Mouse (Mus musculus) kidney, adult 9 months (tissue): ENCODE data around the gene Fkbp14.

Experiments
- DNase-seq: peaks from one replicate; pipeline ENCODE4 v3.0.0; 2022

The Fkbp14 gene

DNA sequence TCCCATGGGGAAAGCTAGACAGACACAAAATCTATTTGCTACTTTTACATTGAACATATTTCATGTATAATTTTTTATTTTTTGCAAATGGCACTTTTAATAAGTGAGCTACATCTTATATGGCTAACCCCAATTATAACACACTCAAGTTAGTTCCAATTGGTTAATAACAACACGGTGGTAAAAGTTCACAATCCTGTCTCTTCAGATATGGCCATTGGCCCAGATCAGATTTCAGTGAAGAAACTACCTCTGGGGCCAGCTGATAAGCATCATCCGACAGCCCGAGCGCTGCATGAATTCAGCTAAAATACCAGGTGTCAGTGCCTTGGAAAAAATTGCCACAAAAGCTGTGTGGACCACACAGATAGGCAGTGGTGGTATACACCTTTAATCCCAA is 9.4 kb downstream of the Fkbp14 start:
- DNase-seq, result no peak

DNA sequence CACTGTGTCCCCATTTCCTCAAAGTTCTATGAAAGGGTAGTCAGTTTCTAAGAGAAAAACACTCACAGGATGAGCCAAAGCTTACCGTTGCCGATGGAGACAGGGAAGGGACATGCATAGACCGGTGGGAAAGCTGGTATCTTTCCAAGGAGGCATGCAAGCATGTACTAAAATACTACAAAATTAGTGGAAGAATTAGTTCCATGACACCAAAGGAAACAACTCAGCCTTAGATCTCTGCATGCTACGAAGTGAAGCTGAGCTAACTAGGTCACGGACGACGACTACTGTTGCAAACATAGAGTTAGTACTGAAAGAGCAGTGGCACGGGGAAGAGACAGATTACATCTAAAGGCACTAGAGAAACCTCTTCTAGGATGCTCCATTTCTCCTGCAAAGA is 10.2 kb downstream of the Fkbp14 start:
- DNase-seq, result no peak

DNA sequence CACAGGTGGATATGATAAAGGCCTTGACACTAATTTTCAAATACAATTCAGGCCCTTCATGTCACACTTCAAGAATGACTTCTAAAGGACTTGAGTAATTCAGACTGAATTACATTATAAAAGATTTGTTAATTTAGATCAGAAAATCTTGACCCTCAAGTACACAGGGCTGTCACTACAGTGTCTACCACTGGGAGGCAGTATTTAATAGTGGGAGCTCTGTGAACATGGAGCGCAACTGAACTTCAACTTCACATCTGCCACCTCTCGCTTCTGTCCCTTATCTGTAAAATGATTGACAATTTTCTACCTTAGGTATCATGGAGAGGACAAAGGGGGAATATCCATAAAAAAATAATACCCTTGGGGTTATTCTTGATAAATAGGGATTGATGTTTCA is 10.9 kb downstream of the Fkbp14 start:
- DNase-seq, result peak; percentile 74

DNA sequence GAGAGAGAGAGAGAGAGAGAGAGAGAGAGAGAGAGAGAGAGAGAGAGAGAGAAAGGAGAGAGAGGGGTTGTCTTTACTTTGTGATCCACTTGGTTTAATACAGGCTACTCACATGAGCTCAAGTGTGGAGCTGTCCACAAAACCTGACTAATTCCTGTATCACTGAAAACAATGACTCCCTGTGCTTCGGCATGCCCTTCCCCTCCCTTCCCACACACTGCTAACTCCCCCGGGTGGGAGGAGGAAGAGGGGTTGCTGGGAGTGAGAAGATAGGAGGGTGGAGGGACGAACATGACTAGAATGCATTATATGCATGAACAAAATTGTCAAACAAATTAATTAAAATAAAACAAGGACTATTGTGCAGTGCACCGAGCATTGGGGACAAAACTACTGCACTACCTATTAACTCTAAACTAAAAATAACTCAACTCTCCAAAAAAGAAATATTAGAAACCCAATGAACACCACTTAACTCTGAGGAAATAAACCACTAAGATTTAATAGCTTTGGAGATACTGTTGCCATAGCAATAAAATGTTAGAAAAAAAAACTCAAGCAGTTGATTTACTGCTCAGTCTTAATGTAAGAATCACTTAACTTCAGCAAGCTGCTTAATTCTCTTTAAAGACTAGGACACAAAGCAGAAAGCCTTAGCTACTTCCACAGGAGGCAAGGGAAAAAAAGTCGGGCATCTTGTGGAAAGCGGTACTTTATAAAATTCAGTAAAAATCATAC is 23.7 kb downstream of the Fkbp14 start:
- no peak for DNase-seq

DNA sequence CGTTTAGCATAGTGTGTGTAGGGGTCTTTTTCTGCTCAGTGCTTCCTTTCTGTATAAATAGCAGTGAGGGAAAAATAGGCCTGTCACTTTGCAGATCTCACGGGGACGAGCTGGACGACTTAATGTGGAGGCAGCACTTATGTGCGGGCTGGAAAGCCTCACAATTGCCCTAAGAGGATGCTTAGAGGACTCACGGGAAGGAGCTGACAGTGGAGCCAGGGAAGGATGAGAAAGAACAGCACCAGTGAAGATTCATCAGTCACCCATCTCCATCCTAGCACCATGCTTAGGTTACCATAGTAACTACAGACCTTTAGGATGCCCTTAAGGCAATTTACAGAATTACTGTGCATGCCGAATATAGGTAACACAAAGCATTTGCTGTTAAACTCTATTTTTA is 27.3 kb downstream of the Fkbp14 start:
- DNase-seq, result no peak

DNA sequence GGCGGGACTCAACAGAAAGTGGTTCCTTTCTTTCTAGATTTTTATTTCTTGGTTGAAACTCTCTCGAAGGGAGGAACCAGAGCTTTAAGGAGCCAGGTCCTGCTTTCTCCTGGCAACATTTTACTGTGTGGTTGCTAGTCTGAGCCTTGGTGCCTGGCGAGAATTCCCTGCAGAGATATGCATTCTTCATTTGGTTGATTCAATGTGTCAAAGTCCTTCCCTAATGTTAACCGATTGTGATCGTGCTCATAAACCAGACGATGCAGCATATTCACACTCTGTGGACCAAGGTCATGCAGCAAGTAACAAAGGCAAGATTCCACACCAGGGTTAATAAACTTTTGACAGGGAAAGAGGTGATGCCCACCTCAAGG is 30.6 kb downstream of the Fkbp14 start:
- DNase-seq, result no peak

DNA sequence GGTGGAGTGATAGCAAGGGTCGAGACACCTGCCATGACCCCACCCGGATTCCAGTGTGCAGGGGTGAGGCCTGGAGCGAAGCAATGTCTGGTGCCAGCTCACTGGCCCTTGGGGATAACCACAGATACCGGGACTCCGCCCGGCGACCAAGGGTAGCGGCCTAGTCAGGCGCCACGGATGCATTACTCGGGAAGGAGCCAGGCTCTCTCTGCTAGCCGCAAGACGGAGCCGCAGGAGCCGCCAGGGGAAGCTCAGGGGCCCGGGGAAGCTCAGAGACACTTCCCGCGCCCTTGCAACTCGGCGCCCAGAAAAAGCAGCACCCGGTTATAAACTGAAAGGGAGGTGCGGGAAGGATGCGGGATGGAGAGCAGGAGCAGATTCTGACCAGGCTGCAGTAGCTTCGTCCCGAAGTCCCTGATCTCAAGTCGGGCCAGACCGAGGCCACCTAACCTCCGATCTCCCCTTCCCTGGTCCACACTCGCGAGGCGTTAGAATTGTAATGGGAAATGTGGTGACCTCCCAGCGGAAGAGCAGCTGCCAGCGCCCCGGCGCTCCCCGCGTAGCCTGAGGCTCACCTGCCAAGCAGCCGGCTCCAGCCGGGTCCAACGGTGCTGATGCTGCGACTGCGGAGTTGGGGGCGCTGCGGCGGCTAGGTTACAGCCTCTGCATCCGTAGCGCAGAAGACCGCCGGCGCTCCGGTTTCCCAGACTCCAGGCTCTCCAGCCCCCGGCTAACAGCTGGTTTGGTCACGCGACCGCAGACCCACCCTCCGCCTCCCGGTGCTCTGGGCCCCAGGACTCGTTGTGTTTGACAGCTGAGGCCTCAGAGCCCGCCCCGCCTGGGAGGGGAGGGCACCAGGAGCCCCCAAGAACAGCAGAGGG is 31.2 kb downstream of the Fkbp14 start, which contains the start of gene Scrn1:
TSS of gene Scrn1 (minus strand) at position 825 of the 881 bp plus-strand sequence.
- no peak for DNase-seq

DNA sequence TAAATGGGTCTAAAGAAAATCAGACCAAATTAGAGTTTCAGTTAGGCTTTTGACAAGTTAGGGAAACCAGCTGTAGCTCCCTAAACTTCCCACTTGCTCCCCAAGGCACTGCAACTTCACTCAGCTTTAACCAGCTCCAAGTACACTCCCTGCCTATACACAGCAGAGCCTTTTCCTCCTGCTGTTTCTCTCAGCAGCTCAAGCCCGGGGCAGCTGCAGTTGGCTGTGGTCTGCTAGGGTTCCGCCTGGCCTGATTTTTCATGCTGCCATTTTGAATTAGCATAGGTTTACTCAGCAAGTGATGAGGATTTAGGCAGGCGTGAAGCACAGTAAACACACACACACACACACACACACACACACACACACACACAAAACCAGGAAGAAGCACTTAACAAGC is 32.1 kb downstream of the Fkbp14 start:
- no peak for DNase-seq

DNA sequence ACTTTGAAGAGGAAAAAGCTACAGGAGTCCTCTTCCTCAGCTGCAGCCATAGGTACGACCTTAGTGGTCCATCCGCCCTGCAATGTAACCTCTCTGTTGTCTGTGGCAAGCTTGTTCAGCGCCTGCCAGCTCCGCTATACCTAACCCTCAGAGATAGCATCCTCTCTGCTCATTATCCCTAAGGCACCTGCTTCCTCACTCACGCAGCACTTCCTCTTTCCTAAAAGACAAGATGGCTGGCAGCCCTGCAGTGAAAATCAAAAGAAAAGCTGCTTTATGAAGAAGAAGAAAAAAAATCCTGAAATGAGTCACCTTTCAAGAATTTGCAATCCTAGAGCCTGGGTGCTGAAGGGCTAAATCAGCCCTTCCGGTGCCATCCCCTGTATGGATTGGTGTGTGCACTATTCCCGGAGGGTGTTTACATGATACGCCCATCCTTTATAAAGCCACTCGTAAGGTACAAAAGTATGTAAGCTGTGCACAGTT is 32.6 kb downstream of the Fkbp14 start:
- DNase-seq, result no peak

DNA sequence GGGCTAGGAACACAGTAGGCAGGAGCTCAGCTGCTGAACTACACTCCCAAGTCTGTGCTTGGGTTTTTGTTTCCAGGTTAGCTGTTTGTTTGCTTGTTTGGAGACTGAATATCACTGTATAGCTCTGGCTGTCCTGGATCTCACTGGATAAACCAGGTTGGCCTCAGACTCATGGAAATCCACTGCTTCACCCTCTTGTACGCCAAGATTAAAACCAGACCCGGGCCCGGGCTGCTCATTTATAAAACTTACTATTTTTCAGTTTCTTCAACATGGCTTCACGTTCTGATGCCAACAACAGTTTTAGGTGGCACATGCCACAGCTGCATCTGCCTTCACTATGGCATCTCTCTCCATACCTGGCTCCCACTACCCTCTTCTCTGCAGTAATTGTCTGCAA is 33.5 kb downstream of the Fkbp14 start:
- DNase-seq, result no peak

DNA sequence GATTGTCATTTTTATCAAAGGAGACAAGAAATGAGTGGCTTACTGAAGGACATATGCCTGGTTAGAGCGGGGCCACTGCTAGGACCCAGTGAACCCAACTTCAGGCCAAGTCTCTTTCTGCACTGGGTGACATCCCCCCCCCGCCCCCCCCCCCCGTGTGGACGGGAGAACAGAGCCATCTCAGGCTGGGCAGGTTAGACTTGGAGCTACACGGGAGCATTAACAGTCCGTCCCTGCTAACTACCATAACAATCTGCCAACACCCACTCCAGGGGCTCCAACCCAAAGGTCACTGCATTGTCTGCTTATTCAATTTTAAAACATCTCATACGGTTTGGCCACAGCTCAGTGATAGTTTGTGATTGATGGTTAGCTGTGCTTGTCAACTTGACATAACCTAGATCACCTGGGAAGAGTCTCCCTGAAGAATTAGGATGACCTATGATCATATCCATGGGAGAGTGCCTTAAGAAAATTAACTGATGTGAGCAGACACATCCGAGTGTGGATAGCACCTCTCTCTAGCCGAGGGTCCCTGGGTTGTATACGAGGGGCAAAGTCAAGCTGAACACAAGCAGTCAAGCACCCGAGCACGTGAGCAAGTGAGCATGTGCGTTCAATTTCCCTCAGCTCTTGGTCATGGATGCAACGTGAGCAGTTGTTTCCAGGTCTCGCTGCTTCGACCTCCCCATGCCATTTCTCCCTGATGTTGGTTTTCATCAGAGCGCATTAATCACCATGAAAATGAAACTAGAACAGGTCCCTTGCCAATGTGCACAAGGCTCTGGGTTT is 34.9 kb downstream of the Fkbp14 start:
- DNase-seq, result no peak

DNA sequence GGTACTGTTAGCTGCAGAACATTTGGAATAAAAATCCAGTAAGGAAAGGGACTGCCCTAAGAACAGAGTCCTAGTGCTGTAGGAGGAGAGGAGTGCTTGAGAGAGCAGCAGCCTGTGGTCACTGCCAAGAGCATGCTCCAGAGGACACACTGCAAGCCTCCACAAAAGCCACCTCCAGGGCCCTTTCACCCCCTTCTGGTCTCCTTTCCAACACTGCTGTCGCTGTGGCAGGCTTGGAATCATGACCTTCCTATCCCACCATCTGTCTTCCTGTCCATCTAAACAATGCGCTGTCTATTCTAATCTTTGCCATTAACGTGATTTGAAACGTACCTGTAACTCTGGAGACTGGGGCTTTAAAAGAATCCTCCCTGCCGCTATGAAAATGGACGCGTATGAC is 38.6 kb downstream of the Fkbp14 start:
- no peak for DNase-seq

DNA sequence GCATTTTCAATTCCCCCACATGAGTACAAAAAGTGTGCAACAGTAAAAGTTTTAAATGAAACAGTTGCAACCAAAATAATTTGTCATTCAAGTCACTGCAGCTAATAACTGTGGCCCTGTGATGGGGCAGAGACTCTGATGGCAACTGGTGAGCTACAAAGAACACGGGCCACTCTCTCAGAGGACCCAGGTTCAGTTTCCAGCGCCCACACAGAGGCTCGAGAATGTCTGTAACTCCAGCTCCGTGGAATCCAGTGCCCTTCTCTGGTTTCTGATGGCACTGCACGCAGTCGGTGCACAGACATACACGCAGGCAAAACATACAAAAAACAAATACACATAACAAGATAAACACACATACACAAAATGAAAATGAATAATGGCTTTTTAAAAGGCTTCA is 39.4 kb downstream of the Fkbp14 start:
- DNase-seq, result no peak

DNA sequence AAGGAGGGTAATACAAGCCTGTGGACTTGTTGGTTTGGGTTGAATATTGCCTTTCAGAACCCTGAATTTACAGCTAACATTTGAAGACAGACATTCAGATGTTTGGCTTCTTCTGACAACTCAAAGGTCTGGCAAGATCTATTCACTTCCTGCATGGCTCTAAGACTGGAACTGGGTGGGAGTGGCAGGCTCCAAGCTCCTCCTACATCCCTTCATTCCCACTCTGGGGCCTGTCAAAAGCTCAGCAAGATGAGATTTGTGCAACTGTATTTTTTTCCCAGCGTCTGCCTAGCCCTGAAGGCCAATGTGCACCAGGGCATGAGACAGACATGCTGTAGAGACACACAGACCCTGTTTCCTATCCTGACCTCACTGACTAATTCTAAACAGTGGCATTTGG is 41.3 kb downstream of the Fkbp14 start:
- no peak for DNase-seq

DNA sequence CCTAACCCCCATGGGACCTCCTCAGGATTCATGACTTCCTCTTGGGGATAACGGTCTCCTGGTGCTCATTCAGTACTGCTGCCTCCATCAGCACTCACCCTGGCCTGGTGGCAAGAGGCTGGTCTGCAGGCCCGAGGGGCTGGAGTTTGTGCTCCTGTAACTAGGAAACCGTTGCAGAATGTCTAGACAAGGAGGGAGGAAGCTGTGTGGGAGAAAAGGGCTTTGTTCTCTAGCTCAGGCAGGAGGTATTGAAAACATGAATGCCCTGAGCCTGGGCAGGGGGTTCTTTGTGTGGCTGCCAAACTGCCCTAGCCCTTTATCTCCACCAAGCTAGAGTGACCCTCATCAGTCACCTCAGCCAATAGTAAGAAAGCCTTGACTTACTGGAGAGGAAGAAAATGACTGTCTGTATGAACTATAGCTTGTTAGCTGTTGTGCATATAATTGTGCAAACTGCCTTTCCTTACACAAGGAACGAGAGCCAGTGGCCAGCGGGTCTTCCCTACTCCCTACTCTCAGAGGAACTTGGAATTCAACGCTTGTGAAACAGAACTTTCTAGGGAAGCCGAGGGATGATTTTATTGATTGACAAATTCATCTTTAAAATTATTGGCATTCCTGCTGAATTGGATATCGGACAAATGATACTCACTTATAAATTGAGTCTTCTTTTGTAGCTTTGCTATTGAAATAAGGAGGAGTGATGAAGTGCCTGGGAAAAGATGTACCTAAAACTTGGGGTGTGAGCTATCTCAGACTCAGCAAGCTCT is 42.6 kb downstream of the Fkbp14 start:
- no peak for DNase-seq

DNA sequence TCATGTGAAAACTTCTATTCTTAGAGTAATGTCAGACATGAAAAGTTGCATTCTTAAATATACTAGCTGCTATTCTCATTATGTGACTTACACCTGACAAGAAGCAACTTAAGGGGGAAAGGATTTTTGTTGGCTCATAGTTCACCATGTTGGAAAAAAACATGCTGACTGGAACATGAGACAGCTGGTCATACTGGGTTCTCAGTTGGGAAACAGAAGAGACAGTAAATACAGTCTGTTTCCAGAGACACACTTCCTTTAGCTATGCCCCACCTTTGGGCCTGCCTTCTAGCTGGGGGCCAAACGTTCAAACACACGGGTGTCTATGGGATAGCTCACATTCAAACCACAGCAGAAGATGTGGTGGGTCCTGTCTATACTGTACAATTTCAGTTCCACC is 43.5 kb downstream of the Fkbp14 start:
- DNase-seq, result no peak

DNA sequence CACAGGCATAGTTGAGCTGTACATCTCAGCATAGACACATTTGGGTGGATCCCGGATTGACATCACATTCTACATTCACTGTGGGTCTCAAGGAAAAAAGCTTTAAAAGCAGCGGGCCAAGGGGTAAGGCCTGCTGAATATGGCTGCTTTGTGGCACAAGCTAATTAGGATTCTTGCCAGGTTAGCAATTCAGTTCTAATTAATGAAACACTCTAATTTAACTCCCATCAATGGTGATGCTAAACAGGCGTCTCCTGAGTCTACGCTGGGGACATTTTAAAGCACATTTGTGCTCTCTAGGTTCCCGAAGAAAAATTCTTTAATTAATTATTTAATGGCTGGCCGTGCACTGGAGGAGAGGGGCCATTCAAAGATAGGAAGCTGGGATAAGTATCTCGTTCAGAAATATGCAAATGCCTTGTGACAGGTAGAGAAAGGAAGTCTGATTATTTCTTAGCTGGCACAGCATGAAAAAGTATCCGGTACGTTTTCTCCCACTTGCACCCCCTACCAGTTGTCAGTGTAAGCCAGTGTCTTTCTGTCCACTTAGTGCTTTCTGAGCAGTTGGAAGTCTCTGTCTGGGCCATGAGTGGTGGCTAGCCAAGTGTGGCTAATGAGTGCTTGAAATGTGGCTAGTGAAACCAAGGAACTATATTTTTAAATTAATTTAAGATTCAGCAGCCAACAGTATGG is 44.2 kb downstream of the Fkbp14 start:
- no peak for DNase-seq

DNA sequence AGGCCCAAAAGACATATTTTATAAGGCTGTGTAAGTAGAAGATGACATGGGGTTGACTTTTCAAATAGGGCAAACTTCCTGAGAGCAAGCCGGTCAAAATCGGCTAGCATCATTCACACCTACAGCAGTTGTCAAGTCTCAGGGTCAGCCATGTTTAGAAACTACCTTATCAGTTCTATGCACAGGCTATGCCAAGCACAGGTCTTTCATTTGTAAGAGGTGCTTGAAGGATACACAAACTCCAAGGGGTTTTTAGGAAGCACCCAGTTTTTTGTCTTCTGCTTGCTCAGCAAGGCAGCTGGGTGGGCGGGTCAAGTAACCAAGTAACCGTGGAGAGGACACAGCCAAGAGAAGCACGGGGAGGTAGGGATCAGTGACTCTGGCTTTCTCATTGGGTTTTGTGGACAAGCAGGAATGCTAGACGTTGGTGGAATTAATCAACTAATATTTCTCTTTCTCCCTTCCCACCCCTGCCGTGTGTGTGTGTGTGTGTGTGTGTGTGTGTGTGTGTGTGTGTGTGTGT is 46.2 kb downstream of the Fkbp14 start:
- peak; percentile 21 for DNase-seq

DNA sequence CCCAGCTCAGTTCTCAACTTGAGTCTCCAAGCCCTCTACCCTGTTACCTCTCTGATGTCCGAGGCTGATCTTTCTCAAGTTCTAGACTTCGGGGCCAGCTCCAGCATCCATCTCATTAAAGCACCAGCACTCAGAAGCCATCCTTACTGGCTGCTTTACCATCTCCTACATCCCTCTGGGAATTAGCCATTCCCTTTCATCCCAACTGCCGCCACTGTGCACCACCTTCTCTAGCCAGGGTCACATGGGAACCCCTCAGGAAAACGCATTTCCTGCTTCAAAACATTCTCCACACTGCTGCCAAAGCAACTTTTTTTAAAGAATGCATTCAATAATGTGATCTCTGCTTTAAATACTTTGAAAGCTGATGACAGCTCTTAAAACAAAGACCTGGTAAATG is 47.8 kb downstream of the Fkbp14 start:
- DNase-seq, result no peak

DNA sequence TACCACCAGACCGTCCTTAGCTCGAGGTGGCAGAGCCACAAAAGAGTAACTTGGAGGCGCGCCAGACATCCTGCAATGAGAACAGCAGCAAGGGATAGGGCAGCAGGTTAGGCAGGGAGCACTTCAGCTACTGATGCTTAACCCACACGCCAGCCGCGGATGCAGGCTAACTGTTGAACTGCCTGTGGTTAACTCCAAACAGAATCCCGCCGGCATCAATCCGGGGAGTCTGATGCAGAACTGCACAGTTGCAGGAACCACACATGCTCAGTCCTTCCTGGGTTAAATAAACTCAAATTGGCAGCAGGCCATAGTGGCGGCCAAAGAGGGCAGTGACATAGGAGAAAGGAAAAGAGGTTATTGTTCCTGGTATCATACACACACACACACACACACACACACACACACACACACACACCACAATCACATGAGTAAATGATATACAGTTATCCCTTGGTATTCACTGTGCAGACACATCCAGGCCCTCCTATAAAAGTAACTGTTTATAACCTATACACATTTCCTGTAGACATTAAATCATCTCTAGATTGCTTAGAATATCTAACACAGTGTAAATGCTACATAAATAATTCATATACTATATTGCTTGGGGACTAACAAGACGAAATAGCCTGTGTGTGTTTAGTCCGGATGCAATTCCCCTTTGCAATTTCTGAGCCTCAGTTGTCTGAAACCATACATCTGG is 48.6 kb downstream of the Fkbp14 start:
- DNase-seq, result peak; percentile 15

DNA sequence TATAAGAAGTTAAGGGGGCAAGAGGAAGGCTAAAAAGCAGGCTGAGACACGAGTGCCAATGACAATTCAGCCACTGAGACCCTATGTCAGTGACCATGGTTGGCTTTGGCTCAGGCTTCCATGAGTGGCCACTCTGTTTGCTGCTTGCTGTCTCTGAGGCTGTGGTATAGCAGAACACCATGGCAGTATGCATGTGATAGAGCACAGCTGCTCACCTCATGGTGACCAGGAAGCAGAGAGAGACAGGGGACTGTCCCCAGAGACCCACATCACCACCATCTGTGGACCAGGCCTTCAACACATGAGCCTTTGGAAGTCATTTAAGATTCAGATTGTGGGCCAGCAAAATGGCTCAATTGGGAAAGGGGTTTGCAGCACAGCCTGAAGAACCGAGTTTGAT is 53.5 kb downstream of the Fkbp14 start:
- no peak for DNase-seq
